In genomic region chr17:49563416-49563780, GRCm38 (mm10) we compare ENCODE assay signal across 7 mouse cellular contexts. TPM values are rescaled to one million over a fixed set of nuclear protein-coding genes. Genes with fewer than 3 reads are reported as not detected.
DNase-seq lines count a peak whose midpoint lies in the region; ATAC-seq and TF ChIP-seq lines count a peak whose summit lies in the region.

No protein-coding gene starts in this region.

- TF ChIP-seq POLR2A in liver, adult 2 months (IDR thresholded peaks at IDR 0.05; ENCODE audit: extremely low read depth, insufficient read depth, low read length) = no peak

- H3K27me3 ChIP-seq in liver, adult 2 months (ENCODE audit: control insufficient read depth, insufficient read depth, low read length) = no peaks in the 10 kb centered on the region; the same call in 1 of the 2 replicates
- no peaks in the 10 kb centered on the region for H3K27me3 ChIP-seq in forebrain, embryonic 15.5 days
- peaks cover 26% of the 10 kb centered on the region for H3K27me3 ChIP-seq in liver, embryonic 11.5 days (replicated peaks; ENCODE audit: control insufficient read depth, insufficient read depth, low read length)
- no peaks in the 10 kb centered on the region for H3K27me3 ChIP-seq in stomach, embryonic 16.5 days (ENCODE audit: control insufficient read depth, insufficient read depth, low read length)

- no peak overlapping the region for H3K27ac ChIP-seq in liver, adult 2 months (replicated peaks; ENCODE audit: insufficient read depth, low read depth, low read length)
- H3K27ac ChIP-seq in forebrain, embryonic 15.5 days (replicated peaks) = no peak overlapping the region
- no peak overlapping the region for H3K27ac ChIP-seq in liver, embryonic 11.5 days (ENCODE audit: low read depth, low read length)
- H3K27ac ChIP-seq in stomach, embryonic 16.5 days (ENCODE audit: low read length) = peak overlapping the region; percentile 74

- peak overlapping the region; percentile 62 for H3K4me3 ChIP-seq in liver, adult 2 months (ENCODE audit: insufficient read depth, low read depth, low read length)
- peak overlapping the region; percentile 46 for H3K4me3 ChIP-seq in forebrain, embryonic 15.5 days
- H3K4me3 ChIP-seq in liver, embryonic 11.5 days (ENCODE audit: low read depth, low read length) = peak overlapping the region; percentile 34
- peak overlapping the region; percentile 49 for H3K4me3 ChIP-seq in stomach, embryonic 16.5 days (replicated peaks; ENCODE audit: low read length)

- H3K9me3 ChIP-seq in forebrain, embryonic 15.5 days = no peaks in the 10 kb centered on the region
- no peaks in the 10 kb centered on the region for H3K9me3 ChIP-seq in liver, embryonic 11.5 days (ENCODE audit: control insufficient read depth, low read length)
- H3K9me3 ChIP-seq in stomach, embryonic 16.5 days (replicated peaks; ENCODE audit: control insufficient read depth, low read length) = no peaks in the 10 kb centered on the region

- ATAC-seq in forebrain, embryonic 15.5 days (replicated peaks) = 0 out of 2 replicates have a peak, but pooled peaks have one; percentile 18
- no peak for ATAC-seq in liver, embryonic 11.5 days (replicated peaks; ENCODE audit: low FRiP score)
- no peak for ATAC-seq in stomach, embryonic 16.5 days (ENCODE audit: insufficient read depth, low FRiP score)

- peak overlapping the region; percentile 37; the same call in 1 of the 2 replicates for H3K9ac ChIP-seq in liver, adult 2 months (ENCODE audit: low read depth, low read length)
- H3K9ac ChIP-seq in forebrain, embryonic 15.5 days (replicated peaks) = peak overlapping the region; percentile 50; the same call in 1 of the 2 replicates
- no peak overlapping the region for H3K9ac ChIP-seq in liver, embryonic 11.5 days (ENCODE audit: low read depth, low read length)
- peak overlapping the region; percentile 70 for H3K9ac ChIP-seq in stomach, embryonic 16.5 days (ENCODE audit: low read length)

- no peaks in the 10 kb centered on the region for H3K36me3 ChIP-seq in liver, adult 2 months (ENCODE audit: control insufficient read depth, insufficient read depth, low read length)
- no peaks in the 10 kb centered on the region for H3K36me3 ChIP-seq in forebrain, embryonic 15.5 days
- no peaks in the 10 kb centered on the region for H3K36me3 ChIP-seq in liver, embryonic 11.5 days (ENCODE audit: control insufficient read depth, insufficient read depth, low read length)
- H3K36me3 ChIP-seq in stomach, embryonic 16.5 days (ENCODE audit: control insufficient read depth, insufficient read depth, low read length) = no peaks in the 10 kb centered on the region

- H3K4me2 ChIP-seq in forebrain, embryonic 15.5 days (replicated peaks) = peak overlapping the region; percentile 89
- H3K4me2 ChIP-seq in liver, embryonic 11.5 days = peak overlapping the region; percentile 57
- H3K4me2 ChIP-seq in stomach, embryonic 16.5 days (ENCODE audit: low read depth, low read length) = peak overlapping the region; percentile 74

- H3K79me2 ChIP-seq in liver, adult 2 months (ENCODE audit: control insufficient read depth, insufficient read depth, low read length) = no peaks in the 10 kb centered on the region

- DNase-seq in liver, adult 2 months (ENCODE audit: extremely low read depth, low read depth, low spot score) = no peak
- DNase-seq in liver = no peak
- no peak for DNase-seq in liver, embryonic 11.5 days (ENCODE audit: low spot score)
- no peak for DNase-seq in layer of hippocampus, postnatal 10 days (ENCODE audit: low spot score in 2 of 2)
- DNase-seq in embryo, embryonic 11 days = no peak

- 21% methylated on average over 4 of the region's 4 CpGs for WGBS in liver, adult 2 months
- 32% methylated on average over 4 of the region's 4 CpGs for WGBS in forebrain, embryonic 15.5 days
- WGBS in liver, embryonic 11.5 days = 28% methylated on average over 4 of the region's 4 CpGs
- 16% methylated on average over 4 of the region's 4 CpGs for WGBS in stomach, embryonic 16.5 days

- no peaks in the 10 kb centered on the region for H3K4me1 ChIP-seq in liver, adult 2 months (ENCODE audit: control insufficient read depth, insufficient read depth, low read length)
- H3K4me1 ChIP-seq in forebrain, embryonic 15.5 days = peaks cover 20% of the 10 kb centered on the region
- H3K4me1 ChIP-seq in liver, embryonic 11.5 days (replicated peaks; ENCODE audit: control insufficient read depth, insufficient read depth, low read length) = no peaks in the 10 kb centered on the region
- H3K4me1 ChIP-seq in stomach, embryonic 16.5 days (ENCODE audit: control insufficient read depth, insufficient read depth, low read length) = peaks cover 9% of the 10 kb centered on the region; the same call in 1 of the 2 replicates

- no peak for TF ChIP-seq CTCF in liver, adult 2 months (IDR thresholded peaks at IDR 0.05; ENCODE audit: low read depth, low read length)

RNA-seq across cellular contexts. Expression of gene Daam2, which starts 0.7 kb away (rescaled TPM):
- total RNA-seq in liver, adult 2 months (2014; rRNA removed) = 1.0 and 1.4 TPM in 2 replicates
- 0.92 and 1.0 TPM in 2 replicates for polyA plus RNA-seq in liver, adult 2 months (2012; rRNA removed)
- 1.7 and 2.0 TPM in 2 replicates for polyA plus RNA-seq in forebrain, embryonic 15.5 days (2015; fragmentation: Nextera tagmentation; extraction: Ambion mirVana)
- polyA plus RNA-seq in liver, embryonic 11.5 days (2014; fragmentation: Nextera tagmentation; extraction: Ambion mirVana) = 2.2 and 2.6 TPM in 2 replicates
- polyA plus RNA-seq in stomach, embryonic 16.5 days (2015; fragmentation: Nextera tagmentation; extraction: Ambion mirVana) = 7.0 and 7.9 TPM in 2 replicates
- total RNA-seq in layer of hippocampus, postnatal 10 days (2021) = 10 to 100 TPM; 48.0 to 52.6 TPM

RNA-seq across cellular contexts. Expression of gene Kif6, which starts 51.5 kb away (rescaled TPM):
- not detected in 2 replicates for total RNA-seq in liver, adult 2 months (2014; rRNA removed)
- polyA plus RNA-seq in liver, adult 2 months (2012; rRNA removed) = not detected in 2 replicates
- 1.7 and 2.1 TPM in 2 replicates for polyA plus RNA-seq in forebrain, embryonic 15.5 days (2015; fragmentation: Nextera tagmentation; extraction: Ambion mirVana)
- 0.43 and 0.92 TPM in 2 replicates for polyA plus RNA-seq in liver, embryonic 11.5 days (2014; fragmentation: Nextera tagmentation; extraction: Ambion mirVana)
- 1.2 and 1.5 TPM in 2 replicates for polyA plus RNA-seq in stomach, embryonic 16.5 days (2015; fragmentation: Nextera tagmentation; extraction: Ambion mirVana)
- total RNA-seq in layer of hippocampus, postnatal 10 days (2021) = 1 to 10 TPM; 2.2 to 3.4 TPM
